Mouse (Mus musculus) heart, postnatal 25 days (tissue): ENCODE data around the gene Mmp9. TPM values are rescaled to one million over a fixed set of nuclear protein-coding genes. Genes with fewer than 3 reads are reported as not detected.

Experiments used
- DNase-seq: peaks from one replicate; pipeline ENCODE4 v3.0.0; 2022; ENCODE audit warnings: low spot score
- intact Hi-C: fragments of 180-260 bp; cut with DNase I; formaldehyde crosslinking; loops from one replicate; pipeline ENCODE4 v1.15.1; 2025
- total RNA-seq, 2 experiments: library from RNA; stranded (reverse); gene quantifications; 2 replicates each; pipeline ENCODE4 v1.2.3; 2021

Mmp9 gene
- under 1 TPM; 0.55 to 0.61 TPM for total RNA-seq

DNA sequence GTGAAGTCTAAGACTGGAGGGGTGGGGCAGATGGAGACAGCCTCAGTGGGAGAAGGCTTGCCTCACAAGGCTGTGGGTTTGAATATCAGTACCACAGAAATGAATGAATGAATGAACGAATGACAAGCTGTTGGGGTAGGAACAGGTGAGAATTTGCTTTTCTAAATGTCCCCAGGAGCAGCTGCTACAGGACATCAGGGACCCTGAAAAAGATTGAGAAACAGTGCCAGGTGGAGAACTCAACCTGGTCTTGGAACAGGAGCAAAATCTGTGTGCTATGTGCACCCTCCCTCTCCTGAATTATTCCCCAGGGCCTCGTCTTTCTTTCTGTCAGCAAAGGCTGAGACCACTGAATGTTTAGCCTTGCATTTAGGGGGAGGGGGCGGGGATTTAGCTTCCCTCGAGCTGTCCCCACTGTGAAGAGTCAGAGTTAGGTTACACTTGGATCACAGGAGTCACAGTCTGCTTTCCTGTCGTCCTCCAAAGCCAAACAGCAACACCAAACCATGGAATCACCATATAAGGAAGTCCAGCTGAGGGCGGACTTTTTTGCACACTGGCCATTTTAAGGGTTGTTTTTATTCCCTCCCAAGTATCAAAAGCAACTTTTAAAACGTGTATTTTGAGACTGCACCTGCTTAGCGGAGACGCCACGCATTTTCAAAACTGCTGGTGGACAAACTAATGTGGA is at the start of gene Mmp9:
Gene Mmp9, plus strand, starts transcription at position 641 of the 691 bp plus-strand sequence.
- intact Hi-C loops, result no loop called here

GRCm38 (mm10) chr2:164891056-164891834 is 49.3 kb upstream of the Mmp9 start:
- intact Hi-C loops, result loop anchor here (5.0 kb wide), 1 partner anchor 59 kb away; the partner anchor contains the start of genes Ctsa and Neurl2
- DNase-seq, result no peak

More for the DNA sequence above, at the start of gene Mmp9:
- no peak for DNase-seq

- intact Hi-C loops, result loop anchor here (5.0 kb wide), 1 partner anchor 60 kb away; the partner anchor contains the start of genes Ctsa and Neurl2
- DNase-seq, result no peak
Observed at GRCm38 (mm10) chr2:164891908-164892695, 48.5 kb upstream of the Mmp9 start.

DNA sequence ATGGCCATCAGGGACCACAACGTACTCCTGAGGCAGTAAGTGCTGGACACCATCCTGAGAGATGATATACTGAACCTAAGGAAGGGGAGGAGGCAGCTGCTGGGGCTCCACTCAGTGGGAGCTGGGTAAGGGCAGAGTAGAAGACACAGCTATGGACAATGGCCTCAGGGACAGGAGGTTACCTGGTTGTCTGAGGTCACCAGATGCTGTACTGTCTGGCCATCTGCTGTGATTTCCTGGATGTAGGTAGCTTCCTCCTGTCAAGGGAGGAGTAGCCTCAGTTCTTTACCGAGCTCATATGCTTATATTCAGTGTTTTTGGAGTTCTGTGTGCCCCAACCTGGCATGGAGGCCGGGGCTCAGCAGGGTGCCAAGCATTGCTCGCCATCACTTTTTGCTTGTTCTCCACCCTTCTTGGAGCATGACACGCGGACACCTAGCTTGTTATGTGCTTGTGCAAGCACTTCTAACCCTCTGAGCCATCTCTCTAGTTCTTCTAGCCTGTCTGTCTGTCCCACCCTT is 47.8 kb upstream of the Mmp9 start:
- no peak for DNase-seq
- intact Hi-C loops, result loop anchor here (5.0 kb wide), 1 partner anchor 60 kb away; the partner anchor contains the start of genes Ctsa and Neurl2

DNA sequence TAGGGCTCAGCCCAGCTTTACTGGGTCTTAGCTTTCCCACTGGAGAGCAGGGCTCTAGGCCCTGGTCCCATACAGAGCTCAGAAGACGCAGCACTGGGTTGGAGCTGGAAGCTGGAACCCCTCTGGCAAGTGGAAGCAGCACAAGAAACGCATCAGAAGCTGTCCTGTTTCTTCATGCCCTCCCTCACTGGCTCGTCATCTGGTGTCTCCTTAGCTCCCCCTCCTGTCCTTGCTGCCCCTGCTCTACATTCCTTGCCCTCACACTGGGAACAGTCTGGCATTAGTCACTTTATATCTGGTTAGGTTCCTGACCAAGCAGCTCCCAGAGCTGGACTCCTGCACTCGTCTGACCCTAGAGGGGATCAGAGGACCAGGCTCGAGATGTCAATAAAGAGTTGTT is 46.5 kb upstream of the Mmp9 start:
- intact Hi-C loops, result loop anchor here (5.0 kb wide), 1 partner anchor 62 kb away; the partner anchor contains the start of genes Ctsa and Neurl2
- no peak for DNase-seq

DNA sequence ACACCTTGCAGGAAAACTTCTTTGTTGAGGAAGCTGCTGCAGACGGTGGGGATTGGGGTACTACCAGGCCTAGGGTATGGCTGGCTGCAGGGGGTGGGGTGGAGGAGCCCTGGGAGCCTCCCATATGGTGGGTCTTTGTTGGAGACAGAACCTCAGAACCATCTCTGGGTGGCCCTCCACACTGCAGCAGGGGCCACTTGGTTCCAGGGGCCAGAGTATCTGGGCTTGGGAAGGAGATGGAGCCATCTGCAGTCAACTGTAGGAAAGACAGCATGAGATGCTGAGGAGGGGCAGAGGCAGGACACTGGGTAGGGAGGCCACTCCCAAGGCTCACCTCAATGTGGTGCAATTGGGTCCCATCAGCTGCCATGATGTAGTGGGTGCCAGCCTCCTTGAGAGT is 45.9 kb upstream of the Mmp9 start:
- no peak for DNase-seq
- intact Hi-C loops, result loop anchor here (5.0 kb wide), 1 partner anchor 62 kb away; the partner anchor contains the start of genes Ctsa and Neurl2

GRCm38 (mm10) chr2:164895885-164896284 is 44.7 kb upstream of the Mmp9 start:
- no peak for DNase-seq
- intact Hi-C loops, result no loop called here

DNA sequence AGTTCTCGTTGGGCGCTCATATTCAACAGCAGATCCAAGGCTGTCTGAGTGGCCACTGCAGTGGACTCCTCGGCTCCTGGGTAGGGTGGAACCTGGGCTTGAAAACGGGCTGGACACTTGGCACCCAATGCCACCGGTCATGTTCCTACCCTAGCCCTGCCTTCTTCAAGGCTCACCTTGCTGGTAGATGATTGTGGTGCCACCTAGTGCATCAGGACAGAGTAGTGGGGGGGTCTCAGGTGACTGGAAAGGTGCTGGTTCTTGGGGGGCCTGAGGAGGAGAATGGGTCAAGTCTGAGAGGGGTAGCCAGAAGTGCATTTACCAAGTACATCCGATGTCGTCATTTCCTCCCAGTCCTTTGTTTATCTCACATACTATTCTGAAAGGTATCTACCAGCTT is 42.6 kb upstream of the Mmp9 start:
- intact Hi-C loops, result no loop called here
- no peak for DNase-seq

- intact Hi-C loops, result no loop called here
- no peak for DNase-seq
Observed at GRCm38 (mm10) chr2:164899034-164899433, 41.5 kb upstream of the Mmp9 start.

GRCm38 (mm10) chr2:164899723-164900459 is 40.7 kb upstream of the Mmp9 start:
- intact Hi-C loops, result no loop called here

DNA sequence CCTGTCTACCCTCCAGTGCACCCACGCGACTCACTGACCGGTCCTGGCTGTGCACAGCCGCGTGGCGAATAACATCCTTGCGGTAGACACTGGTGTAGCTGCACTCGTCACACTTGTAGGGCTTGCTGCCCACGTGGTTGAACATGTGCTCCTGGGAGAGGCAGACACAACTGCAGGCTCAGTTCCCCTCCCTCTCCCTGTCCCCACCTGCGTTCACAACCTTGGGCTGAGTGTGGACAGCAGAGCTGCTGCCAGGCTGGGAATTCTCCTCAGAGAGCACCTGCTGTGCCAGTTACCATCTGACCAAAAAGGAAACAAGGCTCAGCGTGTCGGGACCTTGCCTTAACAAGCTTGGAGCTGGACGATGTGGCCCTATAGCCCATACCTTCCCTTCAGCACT is 39.2 kb upstream of the Mmp9 start:
- intact Hi-C loops, result no loop called here
- no peak for DNase-seq

More at GRCm38 (mm10) chr2:164899723-164900459, 40.7 kb upstream of the Mmp9 start:
- DNase-seq, result no peak

DNA sequence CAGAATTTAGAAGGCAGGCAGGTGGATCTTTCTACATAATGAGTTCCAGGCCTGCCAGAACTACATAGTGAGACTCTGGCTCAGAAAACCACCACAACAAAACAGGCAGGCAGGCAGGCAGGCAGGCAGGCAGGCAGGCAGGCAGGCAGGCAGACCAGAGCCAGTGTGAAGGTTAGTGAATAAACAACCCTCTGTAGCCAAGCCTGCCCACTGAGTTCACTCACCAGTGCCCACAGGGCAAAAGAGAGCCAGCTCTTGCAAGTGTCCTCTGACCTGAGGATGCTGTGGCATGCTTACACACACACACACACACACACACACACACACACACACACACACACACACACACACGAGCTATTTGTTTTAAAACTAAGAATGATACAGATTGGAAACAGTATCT is 37.1 kb upstream of the Mmp9 start:
- no peak for DNase-seq
- intact Hi-C loops, result no loop called here

- intact Hi-C loops, result no loop called here
- DNase-seq, result no peak
Observed at GRCm38 (mm10) chr2:164906071-164906470, 34.5 kb upstream of the Mmp9 start.

DNA sequence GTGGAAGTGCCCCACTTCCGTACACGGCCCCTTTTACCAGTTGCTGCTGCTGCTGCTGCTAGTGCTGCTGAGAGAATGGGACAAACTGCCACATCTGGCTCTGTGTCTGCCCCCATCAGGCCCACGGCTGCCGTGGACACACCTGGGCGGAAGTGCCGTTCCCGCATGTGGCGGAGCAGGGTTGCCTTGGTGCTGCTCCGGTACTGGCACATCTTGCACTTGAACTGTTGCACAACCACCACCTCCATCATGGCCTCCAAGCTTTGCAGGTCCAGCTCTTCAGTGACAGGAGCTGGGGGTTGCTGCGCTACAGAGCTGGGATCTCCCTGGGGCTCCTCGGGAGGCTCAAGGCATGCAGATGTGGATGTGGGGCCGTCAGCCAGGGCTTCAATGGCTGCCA is 33.1 kb upstream of the Mmp9 start:
- DNase-seq, result no peak
- intact Hi-C loops, result no loop called here

DNA sequence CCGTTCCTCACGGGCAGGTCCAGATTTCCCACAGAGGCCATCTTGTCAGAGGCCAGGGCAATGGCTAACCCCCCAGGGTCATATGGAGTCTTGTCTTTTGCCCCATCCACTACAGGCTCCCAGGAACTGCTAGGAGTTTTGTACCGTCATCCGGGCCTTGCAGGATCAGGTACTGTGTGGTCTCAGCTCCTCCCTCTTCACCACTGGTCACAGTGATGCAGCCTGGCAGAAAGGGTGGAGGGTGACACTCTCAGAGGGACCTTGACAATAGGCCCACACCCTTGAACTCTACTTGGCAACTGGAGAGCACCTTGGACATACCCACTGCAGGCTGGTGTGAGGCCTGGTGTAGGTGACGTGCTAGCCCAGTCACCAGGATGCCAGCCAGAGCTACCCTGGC is 32.6 kb upstream of the Mmp9 start:
- intact Hi-C loops, result loop anchor here (2.0 kb wide), 1 partner anchor 27 kb away; no protein-coding TSS in a partner anchor
- no peak for DNase-seq

DNA sequence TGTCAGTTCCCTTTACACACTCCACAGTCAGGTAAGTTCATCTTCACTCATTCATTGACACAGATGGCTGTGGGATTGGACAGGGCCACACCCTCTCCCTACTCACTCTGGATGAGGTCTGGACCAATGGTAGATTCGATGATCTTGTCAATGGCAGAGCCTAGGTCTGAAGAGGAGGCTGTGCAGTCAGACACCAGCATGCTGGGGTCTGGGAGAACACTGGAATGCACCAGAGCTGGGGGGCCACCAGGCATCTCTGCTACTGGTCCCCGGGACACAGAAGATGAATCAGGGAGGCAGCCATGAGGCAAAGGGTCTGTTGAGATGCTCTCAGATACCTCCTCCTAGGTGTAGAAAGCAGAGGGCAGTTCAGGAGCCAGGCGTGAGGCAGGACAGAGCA is 31.5 kb upstream of the Mmp9 start:
- intact Hi-C loops, result loop anchor here (2.0 kb wide), 1 partner anchor 28 kb away; no protein-coding TSS in a partner anchor

DNA sequence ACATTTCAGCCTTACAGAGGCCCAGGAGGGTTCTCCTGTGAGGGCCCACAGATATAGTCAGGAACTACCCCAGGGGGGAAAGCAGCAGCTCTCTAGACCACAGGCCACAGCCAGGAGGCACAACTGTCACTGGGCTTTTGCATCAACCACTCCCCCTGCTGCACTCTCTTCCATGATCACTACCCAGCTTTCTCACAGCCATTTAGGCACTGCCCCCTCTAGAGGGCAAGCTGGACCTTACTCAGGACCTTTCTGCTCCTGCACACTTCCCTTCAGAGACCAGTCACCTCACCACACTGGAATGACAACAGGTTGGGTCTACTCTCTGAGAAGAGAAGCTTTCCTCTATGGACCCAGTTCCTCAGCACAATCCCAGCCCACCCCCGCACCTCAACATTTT is 31.0 kb upstream of the Mmp9 start:
- intact Hi-C loops, result loop anchor here (2.0 kb wide), 1 partner anchor 29 kb away; no protein-coding TSS in a partner anchor
- DNase-seq, result no peak

More for the DNA sequence above, 31.5 kb upstream of the Mmp9 start:
- DNase-seq, result no peak

- no peak for DNase-seq
- intact Hi-C loops, result loop anchor here (2.0 kb wide), 1 partner anchor 78 kb away; the partner anchor contains the start of genes Ctsa and Neurl2
Observed at GRCm38 (mm10) chr2:164910360-164911061, 30.1 kb upstream of the Mmp9 start.
